Mouse (Mus musculus) midbrain, embryonic 10.5 days (tissue): ENCODE results near the gene Glrx2. TPM values are rescaled to one million over a fixed set of nuclear protein-coding genes. Genes with fewer than 3 reads are reported as not detected.

Source experiments
- DNase-seq: peaks from one replicate; pipeline ENCODE4 v3.0.0-alpha.2; 2017; ENCODE audit warnings: low spot score
- H3K27ac ChIP-seq: fragments of 300-500 bp; sonication (generic); replicated peaks from 2 replicates; pipeline ENCODE4 v1.5.1; 2016; ENCODE audit warnings: mild to moderate bottlenecking
- H3K27me3 ChIP-seq: fragments of 300-500 bp; sonication (generic); 2 replicates; pipeline ENCODE4 v1.6.1; 2016; ENCODE audit warnings: low read depth, mild to moderate bottlenecking; ENCODE audit not compliant: poor library complexity, severe bottlenecking
- H3K36me3 ChIP-seq: fragments of 300-500 bp; sonication (generic); 2 replicates; pipeline ENCODE4 v1.6.1; 2016; ENCODE audit warnings: mild to moderate bottlenecking, moderate library complexity
- H3K4me1 ChIP-seq: fragments of 300-500 bp; sonication (generic); 2 replicates; pipeline ENCODE4 v1.6.1; 2016
- H3K4me3 ChIP-seq: fragments of 300-500 bp; sonication (generic); 2 replicates; pipeline ENCODE4 v1.5.1; 2016; ENCODE audit warnings: mild to moderate bottlenecking, moderate library complexity
- H3K9me3 ChIP-seq: fragments of 300-500 bp; sonication (generic); replicated peaks from 2 replicates; pipeline ENCODE4 v1.6.1; 2016; ENCODE audit warnings: mild to moderate bottlenecking
- WGBS: fragments of 180-500 bp; shearing (Covaris S2); methylation state at CpG from one replicate; pipeline ENCODE4 v1.1.7; 2016; 5-methylcytosine and 5-hydroxymethylcytosine counted together
- polyA plus RNA-seq: library from polyadenylated mRNA; unstranded; fragments of >200 nt; fragmentation: Nextera tagmentation; extraction: Ambion mirVana; gene quantifications from 2 replicates; pipeline ENCODE4 v1.2.1, GENCODE M21; 2016

Glrx2 gene
- polyA plus RNA-seq, 1 experiment from 2014 or later = 72.5 TPM

DNA sequence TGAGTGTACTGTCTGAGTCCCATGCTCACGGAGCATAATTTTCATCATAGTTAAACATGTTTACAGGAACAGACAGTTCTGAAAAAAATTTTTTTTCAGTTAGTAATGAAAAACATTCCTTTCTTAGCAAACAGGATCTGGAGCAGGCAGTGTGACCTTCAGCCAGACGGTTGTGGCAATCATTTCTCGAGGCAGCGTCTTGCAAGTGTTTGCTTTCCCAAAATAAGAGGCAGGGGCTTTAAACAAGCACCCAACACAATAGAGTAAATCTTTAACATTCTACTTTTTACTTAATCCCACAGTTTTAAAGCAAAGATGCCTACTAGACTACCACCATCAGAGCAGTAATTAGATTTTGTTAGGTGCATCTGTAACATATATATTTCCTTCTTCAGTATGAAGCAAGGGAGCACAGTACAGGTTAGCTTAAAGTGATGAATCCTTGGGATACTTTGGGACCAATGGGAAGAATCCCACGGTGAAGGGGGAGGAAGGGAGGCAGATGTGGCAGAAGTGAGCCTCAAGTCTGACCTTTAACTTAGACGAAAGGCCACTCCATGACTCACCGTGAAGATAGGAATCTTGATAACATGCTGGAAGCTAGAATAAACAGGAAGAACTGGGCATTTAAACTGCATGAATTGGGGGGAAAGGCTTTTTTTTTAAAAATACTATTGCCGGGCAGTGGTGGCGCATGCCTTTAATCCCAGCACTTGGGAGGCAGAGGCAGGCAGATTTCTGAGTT lies 11.7 kb downstream of the Glrx2 start:
- H3K4me3 ChIP-seq = no peak overlapping the region
- no peaks in the 10 kb centered on the region for H3K4me1 ChIP-seq
- no peaks in the 10 kb centered on the region for H3K36me3 ChIP-seq
- no peaks in the 10 kb centered on the region for H3K27me3 ChIP-seq
- WGBS = 80% methylated on average over 9 of the region's 9 CpGs
- no peak for DNase-seq
- H3K9me3 ChIP-seq = no peaks in the 10 kb centered on the region
- no peak overlapping the region for H3K27ac ChIP-seq

DNA sequence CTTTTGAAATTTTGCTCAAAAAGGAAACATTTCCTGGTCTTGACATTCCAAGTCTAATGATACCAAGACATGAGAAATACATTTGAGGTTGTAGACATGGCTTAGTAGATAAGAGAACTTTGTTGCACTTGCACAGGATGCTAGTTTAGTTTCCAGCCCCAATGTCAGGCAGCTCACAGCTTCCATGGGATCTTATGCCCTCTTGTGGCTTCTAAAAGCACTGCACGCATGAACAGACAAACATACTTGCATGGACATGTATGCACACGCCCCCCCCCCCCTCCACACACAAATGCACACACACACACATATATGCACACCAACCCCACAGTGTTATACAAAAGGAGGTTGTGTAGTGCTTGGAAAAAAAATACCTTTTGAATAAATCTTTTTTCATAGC lies 14.8 kb downstream of the Glrx2 start:
- Histone ChIP-seq H3K9me3 (no peaks in the 10 kb centered on the region), H3K27ac (no peak overlapping the region), H3K27me3 (no peaks in the 10 kb centered on the region), H3K4me3 (no peak overlapping the region), H3K4me1 (no peaks in the 10 kb centered on the region), H3K36me3 (no peaks in the 10 kb centered on the region)
- 78% methylated on average over 2 of the region's 2 CpGs for WGBS
- DNase-seq = no peak

DNA sequence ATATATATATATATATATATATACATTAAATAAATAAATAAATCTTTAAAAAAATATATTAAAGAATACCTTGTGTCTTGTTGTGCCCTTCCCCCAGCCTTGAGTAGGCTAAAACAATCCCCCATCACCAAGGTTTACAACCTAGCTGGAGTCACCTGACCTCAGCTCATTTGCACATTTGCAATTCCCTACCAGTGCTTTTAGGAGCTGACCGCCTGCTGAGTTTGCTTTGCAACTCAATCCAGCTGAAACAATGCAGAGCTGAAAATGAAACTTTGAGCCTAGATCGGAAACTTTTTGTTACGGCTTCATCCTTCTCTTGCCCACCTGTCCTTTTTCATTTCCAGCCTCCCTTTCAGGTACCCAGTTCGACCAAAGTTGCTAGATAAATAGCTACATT lies 15.6 kb downstream of the Glrx2 start:
- Histone ChIP-seq H3K9me3 (no peaks in the 10 kb centered on the region), H3K4me3 (no peak overlapping the region), H3K4me1 (no peaks in the 10 kb centered on the region), H3K36me3 (no peaks in the 10 kb centered on the region), H3K27me3 (no peaks in the 10 kb centered on the region), H3K27ac (no peak overlapping the region)
- no peak for DNase-seq
- WGBS = 55% methylated on average over 4 of the region's 4 CpGs

DNA sequence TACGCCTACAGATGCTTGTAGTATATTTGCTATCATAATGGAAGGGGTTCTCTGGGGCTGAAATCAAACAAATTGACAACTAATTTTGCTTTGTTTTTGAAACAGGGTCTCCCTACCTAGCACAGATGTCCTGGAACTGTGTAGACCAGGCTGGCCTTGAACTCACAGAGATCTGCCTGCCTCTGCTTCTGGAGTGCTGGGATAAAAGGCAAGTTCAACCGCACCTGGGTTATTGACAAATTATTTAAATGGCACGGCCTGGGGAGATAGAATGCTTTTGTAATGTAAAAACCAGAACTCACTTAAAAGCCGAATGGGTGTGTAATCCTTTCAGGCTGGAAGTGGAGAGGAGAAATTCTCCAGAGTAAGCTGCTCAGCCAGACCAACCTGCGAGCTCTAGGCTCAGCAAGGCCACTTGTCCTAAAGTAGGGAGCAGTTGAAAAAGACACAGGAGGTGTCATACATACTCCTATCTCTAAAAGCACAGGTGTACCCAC lies 17.8 kb downstream of the Glrx2 start:
- no peak for DNase-seq
- no peaks in the 10 kb centered on the region for H3K27me3 ChIP-seq
- H3K36me3 ChIP-seq = no peaks in the 10 kb centered on the region
- 83% methylated on average over 5 of the region's 5 CpGs for WGBS
- H3K4me3 ChIP-seq = no peak overlapping the region
- H3K9me3 ChIP-seq = no peaks in the 10 kb centered on the region
- no peak overlapping the region for H3K27ac ChIP-seq
- H3K4me1 ChIP-seq = no peaks in the 10 kb centered on the region

DNA sequence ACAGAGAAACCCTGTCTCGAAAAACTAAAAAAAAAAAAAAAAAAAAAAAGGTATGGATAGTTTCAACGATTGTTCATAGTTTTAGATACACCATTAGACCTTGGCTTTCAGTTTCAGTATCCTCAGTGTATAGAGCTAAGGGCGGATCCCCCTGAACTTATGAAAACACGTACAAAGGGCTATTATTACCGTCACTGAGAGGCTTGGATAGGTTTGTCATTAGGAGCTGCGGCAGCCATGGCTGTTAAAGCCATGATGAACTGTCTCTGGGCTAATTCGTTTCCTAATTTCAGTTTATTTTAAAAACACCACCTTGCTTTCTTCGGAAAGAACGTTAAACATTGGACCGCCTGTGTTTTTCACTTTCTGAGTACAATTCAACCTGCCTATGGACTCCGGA lies 22.7 kb downstream of the Glrx2 start:
- no peak for DNase-seq
- peak overlapping the region; percentile 91 for H3K27ac ChIP-seq
- no peaks in the 10 kb centered on the region for H3K9me3 ChIP-seq
- peak overlapping the region; percentile 70 for H3K4me3 ChIP-seq
- WGBS = 31% methylated on average over 11 of the region's 11 CpGs
- H3K36me3 ChIP-seq = peaks cover 12% of the 10 kb centered on the region
- H3K27me3 ChIP-seq = no peaks in the 10 kb centered on the region
- H3K4me1 ChIP-seq = peaks cover 4% of the 10 kb centered on the region

DNA sequence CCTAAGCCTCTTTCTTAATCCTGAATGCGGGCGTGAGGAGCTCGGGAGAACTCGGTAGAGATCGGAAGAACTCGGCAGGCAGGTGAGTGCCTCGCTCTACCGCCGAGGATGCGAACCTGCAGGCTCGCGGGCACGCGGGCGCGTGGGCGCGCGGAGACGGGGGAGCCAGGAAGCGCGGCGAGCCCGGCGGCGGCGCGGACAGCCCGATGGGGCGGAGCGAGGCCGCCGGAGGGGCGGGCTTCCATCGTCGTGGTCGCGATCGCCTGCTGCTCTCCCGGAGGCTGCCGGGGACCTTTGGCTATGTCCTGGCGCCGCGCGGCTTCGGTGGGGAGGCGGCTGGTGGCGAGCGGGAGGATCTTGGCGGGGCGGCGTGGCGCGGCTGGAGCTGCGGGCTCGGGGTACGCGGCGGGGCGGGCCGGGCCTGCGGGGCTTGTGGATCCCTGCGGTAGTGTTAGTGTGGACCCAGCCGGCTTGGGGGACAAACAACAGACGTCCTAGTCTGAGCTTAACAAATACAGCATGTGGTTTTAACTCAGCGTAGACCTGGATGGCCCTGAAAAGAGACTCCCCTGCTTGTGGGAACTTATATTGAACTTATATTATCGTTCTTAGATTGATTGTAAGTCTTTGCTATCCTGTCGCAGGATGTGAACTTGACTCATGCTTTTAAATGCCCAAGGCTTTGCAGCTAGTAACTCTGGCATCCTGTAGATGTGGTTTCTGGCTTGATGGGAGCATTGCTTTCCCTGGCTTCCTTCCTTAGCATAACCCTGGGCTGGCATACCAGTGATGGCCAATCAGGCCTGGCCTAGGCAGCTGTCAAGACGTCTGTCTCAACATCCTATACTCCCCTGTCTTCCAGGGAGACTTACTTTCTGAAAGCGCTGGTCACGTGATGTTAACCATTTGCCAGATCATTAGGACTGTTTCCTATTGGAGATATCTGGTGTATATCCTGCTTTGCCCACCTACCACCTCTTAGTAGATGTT lies 23.5 kb downstream of the Glrx2 start:
- whole genome bisulfite sequencing = under 1% methylated on average over 71 of the region's 71 CpGs

DNA sequence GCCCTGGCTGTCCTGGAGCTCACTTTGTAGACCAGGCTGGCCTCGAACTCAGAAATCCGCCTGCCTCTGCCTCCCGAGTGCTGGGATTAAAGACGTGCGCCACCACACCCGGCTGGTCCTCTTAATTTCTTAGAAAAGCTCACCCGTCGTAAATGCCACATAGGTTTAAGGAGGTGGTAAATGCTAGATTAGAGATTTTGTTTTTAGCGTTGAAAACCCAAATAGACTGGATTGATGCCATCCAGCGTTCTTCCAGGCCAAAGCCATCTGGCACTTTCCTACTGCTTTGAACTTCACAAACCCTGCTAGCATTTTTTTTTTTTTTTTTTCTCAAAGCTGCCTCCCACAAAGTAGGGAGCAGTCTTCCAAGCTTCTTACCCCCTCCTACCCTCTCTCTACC lies 24.4 kb downstream of the Glrx2 start:
- no peak overlapping the region for H3K27ac ChIP-seq
- H3K4me3 ChIP-seq = no peak overlapping the region
- no peak for DNase-seq
- peaks cover 4% of the 10 kb centered on the region for H3K4me1 ChIP-seq
- no peaks in the 10 kb centered on the region for H3K27me3 ChIP-seq
- peaks cover 30% of the 10 kb centered on the region for H3K36me3 ChIP-seq
- H3K9me3 ChIP-seq = no peaks in the 10 kb centered on the region
- 93% methylated on average over 10 of the region's 10 CpGs for WGBS

More for the DNA sequence above, 23.5 kb downstream of the Glrx2 start:
- peak overlapping the region; percentile 70 for H3K4me3 ChIP-seq
- peak overlapping the region; percentile 91 for H3K27ac ChIP-seq
- DNase-seq = peak; percentile 85
- no peaks in the 10 kb centered on the region for H3K27me3 ChIP-seq
- H3K9me3 ChIP-seq = no peaks in the 10 kb centered on the region
- peaks cover 21% of the 10 kb centered on the region for H3K36me3 ChIP-seq
- peaks cover 4% of the 10 kb centered on the region for H3K4me1 ChIP-seq

DNA sequence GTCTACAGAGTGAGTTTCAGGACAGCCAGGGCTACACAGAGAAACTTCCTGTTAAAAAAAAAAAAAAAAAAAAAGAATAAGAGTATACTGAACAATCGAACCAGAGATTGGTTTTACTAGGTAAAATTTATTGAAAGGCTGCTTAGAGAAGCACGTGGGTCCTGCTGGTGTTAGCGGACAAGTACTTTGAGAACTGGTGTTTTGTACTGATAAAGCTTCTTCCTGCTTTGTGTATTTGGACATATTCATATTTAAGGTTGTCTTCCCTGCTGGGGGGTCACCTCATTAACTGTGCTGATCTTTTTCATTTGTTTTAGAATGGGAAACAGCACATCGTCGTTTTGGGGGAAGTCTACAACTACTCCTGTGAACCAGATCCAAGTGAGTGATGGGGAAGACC lies 25.2 kb downstream of the Glrx2 start:
- Histone ChIP-seq H3K36me3 (peaks cover 35% of the 10 kb centered on the region), H3K9me3 (no peaks in the 10 kb centered on the region), H3K4me3 (no peak overlapping the region), H3K27ac (no peak overlapping the region), H3K27me3 (no peaks in the 10 kb centered on the region), H3K4me1 (peaks cover 4% of the 10 kb centered on the region)
- WGBS = 91% methylated on average over 5 of the region's 5 CpGs
- no peak for DNase-seq

DNA sequence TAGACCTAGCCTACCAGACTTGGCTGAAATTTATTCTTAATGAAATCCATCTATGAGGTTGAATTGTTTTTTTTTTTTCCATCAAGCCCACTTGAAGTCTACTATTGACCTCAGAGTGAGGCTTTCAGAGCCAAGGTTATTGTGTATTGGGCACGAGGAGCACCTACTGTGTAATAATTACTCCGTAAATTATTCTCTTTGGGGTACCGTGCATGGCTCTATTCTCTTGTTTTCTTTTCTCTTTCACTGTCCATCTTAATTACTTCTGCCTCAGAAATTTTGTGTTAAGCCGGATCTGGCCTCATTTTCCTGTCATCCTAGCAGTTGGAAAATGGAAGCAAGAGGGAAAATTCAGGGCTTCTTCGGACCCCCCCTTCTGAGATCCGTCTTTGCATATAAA lies 26.0 kb downstream of the Glrx2 start:
- DNase-seq = no peak
- Histone ChIP-seq H3K27ac (no peak overlapping the region), H3K4me3 (no peak overlapping the region)

DNA sequence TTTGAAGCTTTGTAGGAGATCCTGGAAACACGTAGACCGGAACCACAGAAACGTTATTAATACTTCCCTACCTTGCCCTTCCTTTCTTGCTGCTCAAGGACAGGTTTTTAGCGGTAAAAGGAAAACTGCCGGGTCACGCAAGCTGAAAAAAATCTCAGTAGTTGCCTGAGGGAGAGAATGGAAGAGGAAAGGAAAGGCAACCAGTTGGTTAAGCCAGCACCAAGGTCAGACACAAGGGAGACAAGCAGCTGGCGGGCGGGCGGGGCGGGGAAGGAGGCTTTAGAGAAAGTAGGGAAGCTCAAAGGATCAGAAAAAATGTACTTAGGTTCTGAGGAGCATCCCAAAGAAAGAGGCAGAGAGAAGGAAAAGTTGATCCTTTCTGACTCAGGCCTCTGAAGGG lies 29.7 kb downstream of the Glrx2 start:
- no peaks in the 10 kb centered on the region for H3K9me3 ChIP-seq
- DNase-seq = no peak
- no peak overlapping the region for H3K27ac ChIP-seq
- H3K27me3 ChIP-seq = no peaks in the 10 kb centered on the region
- H3K36me3 ChIP-seq = peaks cover 57% of the 10 kb centered on the region
- 86% methylated on average over 10 of the region's 10 CpGs for WGBS
- H3K4me3 ChIP-seq = no peak overlapping the region
- no peaks in the 10 kb centered on the region; the same call in 1 of the 2 replicates for H3K4me1 ChIP-seq

More for the DNA sequence above, 26.0 kb downstream of the Glrx2 start:
- Histone ChIP-seq H3K4me1 (peaks cover 4% of the 10 kb centered on the region), H3K9me3 (no peaks in the 10 kb centered on the region), H3K27me3 (no peaks in the 10 kb centered on the region), H3K36me3 (peaks cover 42% of the 10 kb centered on the region)
- WGBS = 73% methylated on average over 6 of the region's 6 CpGs

DNA sequence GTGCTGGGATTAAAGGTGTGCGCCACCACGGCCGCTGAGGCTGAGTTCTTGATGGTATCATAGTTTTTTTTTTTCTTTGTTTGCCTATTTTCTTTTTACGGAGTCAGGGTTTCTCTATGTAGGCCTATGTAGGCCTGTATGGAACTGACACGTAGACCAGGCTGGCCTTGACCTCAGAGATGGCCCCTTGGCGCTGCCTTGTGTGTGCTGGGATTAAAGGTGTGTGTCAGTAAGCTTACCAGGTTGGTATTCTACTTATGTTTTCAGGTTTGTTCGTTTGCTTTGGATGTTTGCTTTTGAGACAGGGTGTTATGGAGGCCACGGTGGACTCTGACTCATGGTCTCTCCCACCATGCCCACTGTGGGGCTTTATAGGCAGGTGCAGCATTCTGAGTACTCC lies 46.0 kb downstream of the Glrx2 start:
- no peaks in the 10 kb centered on the region for H3K9me3 ChIP-seq
- 93% methylated on average over 8 of the region's 8 CpGs for WGBS

DNA sequence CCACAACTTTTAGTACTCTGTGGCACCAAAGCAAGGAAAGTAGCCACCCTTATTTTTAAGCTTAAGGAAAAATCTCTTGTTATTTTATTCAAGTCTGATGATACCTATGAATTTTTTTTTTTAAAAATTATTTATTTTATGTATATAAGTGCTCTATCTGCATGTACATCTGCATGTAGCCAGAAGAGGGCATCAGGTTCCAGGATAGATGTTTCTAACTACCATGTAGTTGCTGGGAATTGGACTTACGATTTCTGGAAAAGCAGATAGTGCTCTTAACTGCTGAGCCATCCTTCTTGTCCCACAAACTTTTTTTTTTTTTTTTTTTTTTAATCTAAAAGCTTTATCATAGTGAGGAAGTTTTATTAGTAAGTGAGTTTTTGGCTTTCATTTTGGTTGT lies 48.3 kb downstream of the Glrx2 start:
- Histone ChIP-seq H3K9me3 (no peaks in the 10 kb centered on the region), H3K27me3 (no peaks in the 10 kb centered on the region), H3K27ac (no peak overlapping the region), H3K4me3 (no peak overlapping the region), H3K4me1 (peaks cover 9% of the 10 kb centered on the region; the same call in 1 of the 2 replicates), H3K36me3 (peaks cover 73% of the 10 kb centered on the region)
- 81% methylated on average over 1 of the region's 1 CpGs for WGBS
- DNase-seq = no peak

More for the DNA sequence above, 46.0 kb downstream of the Glrx2 start:
- H3K4me1 ChIP-seq = peaks cover 9% of the 10 kb centered on the region; the same call in 1 of the 2 replicates
- peaks cover 90% of the 10 kb centered on the region for H3K36me3 ChIP-seq
- H3K27me3 ChIP-seq = no peaks in the 10 kb centered on the region
- DNase-seq = no peak
- no peak overlapping the region for H3K4me3 ChIP-seq
- H3K27ac ChIP-seq = no peak overlapping the region
